Mouse (Mus musculus) frontal cortex, postnatal 14 days (tissue): ENCODE measurements around the gene Rps6ka4.

Source experiments
- DNase-seq, 2 experiments: peaks; one replicate each; pipeline ENCODE4 v3.0.0; 2022; ENCODE audit warnings: low spot score in 2 of 2

Gene Rps6ka4

GRCm38 (mm10) chr19:6852393-6853305 lies 12.2 kb upstream of the Rps6ka4 start:
- no peak for DNase-seq

GRCm38 (mm10) chr19:6851497-6851896 lies 11.1 kb upstream of the Rps6ka4 start:
- no peak for DNase-seq

DNA sequence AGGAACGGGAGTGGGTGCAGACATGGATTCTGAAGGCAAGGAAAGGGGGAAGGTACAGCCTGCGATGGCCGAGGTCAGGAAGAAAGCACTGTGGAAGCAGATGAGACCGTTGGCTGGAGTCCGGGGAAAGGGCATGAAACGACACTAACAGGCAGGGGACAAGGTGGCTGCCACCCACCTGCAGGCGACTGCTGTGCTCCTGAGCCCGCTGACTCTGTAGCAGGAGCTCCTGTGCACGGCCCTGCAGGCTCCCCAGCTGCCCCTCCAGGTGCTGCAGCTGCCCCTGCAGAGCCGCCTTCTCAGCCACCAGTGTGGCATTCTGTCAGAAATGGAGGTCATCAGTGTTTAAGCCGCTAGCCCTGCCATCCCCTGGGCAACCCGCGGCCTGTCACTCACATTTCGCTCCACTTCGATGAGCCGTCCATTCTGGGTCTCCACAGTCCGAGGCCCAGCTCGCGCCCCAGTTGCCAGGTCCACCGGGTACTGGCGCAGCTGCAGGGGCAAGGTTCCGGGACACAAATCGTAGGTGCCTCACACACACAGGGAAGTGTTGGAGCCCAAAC lies 9.2 kb upstream of the Rps6ka4 start:
- no peak for DNase-seq

DNA sequence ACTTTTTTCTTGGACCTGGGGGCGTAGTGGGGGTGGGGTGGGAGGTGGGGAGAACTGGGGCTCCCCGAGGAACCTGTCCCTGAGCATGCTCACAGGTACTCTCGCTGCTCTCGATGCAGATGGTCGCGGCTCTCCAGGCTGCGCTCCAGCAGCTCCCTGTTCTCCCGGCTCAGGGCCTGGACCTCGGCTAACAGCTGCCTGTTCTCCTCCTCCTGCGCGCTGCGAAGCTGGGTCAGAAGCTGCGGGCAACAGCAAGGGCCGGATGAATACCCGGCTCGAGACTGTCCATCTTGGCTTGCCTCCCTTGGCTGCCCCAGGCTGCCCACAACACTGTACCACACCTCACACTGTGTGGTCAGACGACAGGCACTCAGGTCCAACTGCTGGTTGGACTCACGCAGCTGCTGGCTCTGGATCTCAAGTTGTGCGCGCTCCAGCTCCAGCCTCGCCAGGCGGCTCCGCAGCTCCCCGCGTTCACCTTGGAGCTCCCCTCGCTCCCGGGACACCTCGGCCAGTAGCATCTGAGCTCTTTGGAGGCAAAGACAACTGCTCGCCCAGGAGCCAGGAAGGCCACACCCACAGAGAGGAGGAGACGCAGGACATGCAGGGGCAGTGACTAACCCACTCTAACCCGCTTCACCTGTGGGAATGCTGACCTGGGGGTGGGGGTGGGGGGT lies 7.5 kb upstream of the Rps6ka4 start:
- no peak for DNase-seq

- no peak for DNase-seq
These were observed 5.6 kb upstream of the Rps6ka4 start for GRCm38 (mm10) chr19:6846050-6846449.

GRCm38 (mm10) chr19:6842353-6842752 lies 1.9 kb upstream of the Rps6ka4 start:
- no peak for DNase-seq

DNA sequence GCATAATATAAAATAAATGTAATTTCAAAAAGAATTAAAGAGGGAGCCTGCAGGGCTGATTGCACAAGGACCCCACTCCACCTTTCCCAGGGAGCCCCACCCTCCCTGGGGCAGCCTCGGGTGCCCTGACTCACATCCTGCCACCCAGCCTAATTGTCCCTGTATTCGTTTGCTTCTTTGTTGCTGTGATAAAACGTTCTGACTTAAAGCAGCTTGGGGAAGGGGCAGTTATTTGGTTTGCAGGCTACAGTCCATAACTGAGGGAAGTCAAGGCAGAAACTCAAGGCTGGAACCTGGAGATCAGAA lies 809 bp upstream of the Rps6ka4 start:
- DNase-seq = no peak

GRCm38 (mm10) chr19:6839615-6840474 lies 591 bp downstream of the Rps6ka4 start:
- peak in 1 of 2 experiments; percentile 51 for DNase-seq

DNA sequence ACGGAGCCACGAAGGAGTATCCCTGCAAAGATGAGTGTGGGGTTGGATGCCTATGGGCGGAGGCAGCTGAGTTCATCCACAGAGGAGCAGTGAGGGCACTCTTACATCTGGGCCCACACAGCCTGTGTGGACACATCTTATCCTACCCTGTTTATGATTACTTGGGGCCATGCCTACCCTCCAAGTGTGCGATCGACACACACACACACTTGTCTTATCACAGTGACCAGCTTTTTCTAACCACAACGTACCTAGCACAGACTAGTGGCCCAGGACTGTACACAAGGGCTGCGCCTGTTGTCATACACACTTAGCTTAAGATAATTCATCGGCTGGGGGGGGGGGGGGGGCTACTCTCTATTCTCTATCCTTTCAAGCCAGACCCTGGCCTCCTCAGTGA lies 8.1 kb downstream of the Rps6ka4 start:
- no peak for DNase-seq

DNA sequence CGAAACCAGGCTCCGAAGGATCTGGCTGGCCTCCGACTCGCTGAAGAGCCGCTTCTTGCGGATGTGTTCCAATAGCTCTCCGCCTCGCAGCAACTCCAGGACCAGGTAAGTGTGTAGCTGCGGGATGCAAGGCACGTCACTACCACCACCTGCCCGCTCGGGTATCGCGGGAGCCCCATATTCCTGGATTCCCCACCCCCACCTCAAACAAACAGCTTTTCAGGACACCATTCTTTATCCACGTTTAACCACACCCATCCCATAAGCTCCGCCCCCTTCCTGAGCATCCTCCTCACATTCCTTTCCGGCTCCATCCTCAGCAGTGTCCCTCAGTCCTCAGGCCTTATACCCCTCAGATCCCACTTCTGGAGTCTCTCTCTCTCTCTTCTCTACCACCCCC lies 9.1 kb downstream of the Rps6ka4 start:
- no peak for DNase-seq

DNA sequence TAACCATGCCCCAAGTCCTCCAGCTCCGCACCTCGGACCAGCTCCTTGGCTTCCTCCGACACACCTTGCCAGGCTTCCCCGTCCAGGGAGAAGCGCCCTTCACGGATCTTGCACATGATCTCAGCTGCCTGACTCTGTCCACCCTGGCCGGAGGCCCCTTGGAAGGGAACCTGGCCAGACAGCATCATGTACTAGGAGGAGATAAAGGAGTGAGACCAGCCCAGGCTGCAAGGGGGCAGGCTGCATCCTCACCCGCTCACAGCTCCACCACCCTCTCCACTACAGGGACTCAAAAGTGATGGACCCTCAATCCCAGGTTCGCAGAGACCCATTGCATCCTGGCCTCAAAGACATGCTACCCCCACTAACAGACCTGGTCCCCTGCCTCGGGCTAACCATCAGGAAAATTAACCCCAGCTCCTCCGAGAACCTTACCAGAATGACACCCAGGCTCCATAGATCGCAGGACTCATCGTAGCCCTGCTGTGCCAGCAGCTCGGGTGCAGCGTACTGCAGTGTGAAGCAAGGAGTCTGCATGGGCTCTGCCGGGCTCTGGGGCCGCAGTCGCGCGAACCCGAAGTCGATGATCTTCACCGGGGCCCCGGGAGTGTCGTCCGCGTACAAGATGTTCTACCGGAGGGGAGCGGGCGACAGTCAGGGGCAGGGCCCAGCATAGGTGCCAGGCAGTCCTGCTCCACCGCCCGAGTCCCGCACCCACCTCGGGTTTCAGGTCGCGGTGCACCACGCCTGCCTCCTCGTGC lies 9.7 kb downstream of the Rps6ka4 start:
- DNase-seq = no peak

DNA sequence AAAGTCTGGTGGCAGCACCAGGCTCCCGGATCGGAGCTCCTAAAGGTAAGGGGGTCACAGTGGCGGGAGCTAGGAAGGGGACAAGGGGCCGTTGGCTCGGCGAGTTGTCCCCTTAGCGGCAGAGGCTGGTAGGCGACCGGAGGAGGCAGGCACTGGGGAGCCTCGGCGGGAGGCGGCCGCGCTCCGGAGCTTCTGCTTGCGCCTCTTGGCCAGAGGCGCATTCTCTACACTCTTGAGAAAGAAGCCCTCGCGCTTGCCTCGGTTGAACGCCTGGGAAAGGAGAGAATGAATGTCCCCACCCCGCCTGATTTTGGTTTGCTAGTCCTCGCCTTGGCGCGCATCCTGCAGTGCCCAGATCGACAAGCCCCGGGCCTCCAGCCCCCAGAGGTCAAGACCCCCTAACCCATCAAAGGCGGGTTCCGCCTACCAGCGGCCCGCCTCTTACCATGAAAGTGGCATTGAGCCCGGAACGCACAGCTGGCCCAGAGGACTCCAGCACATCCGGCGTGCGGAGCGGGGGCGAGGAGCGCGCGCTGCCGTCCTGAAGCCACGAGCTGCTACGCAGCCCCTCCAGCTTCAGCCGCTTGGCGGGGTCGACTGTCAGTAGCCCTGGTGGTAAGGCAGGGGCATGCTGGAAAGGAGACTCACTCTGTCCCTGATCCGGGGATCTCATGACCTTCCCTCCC lies 10.4 kb downstream of the Rps6ka4 start:
- DNase-seq = no peak

GRCm38 (mm10) chr19:6829069-6829468 lies 11.4 kb downstream of the Rps6ka4 start:
- no peak for DNase-seq

GRCm38 (mm10) chr19:6826601-6827000 lies 13.8 kb downstream of the Rps6ka4 start:
- DNase-seq = no peak

GRCm38 (mm10) chr19:6825384-6825783 lies 15.1 kb downstream of the Rps6ka4 start:
- DNase-seq = no peak

GRCm38 (mm10) chr19:6820538-6821195 lies 19.8 kb downstream of the Rps6ka4 start:
- DNase-seq = no peak

- no peak for DNase-seq
These were observed 21.2 kb downstream of the Rps6ka4 start for GRCm38 (mm10) chr19:6819143-6819827.

GRCm38 (mm10) chr19:6814958-6815357 lies 25.5 kb downstream of the Rps6ka4 start:
- no peak for DNase-seq

GRCm38 (mm10) chr19:6814366-6814765 lies 26.1 kb downstream of the Rps6ka4 start:
- no peak for DNase-seq
